Mouse (Mus musculus) right cerebral cortex, postnatal 10 days (tissue): ENCODE measurements at regions not wholly inside any gene's neighbourhood (a gene's known extent, or its start where the extent isn't known, plus 50 kb on each side); places are given as distances from the start of the nearest gene placed in this dataset.

Experiments
- DNase-seq, 2 experiments: peaks; one replicate each; pipeline ENCODE4 v3.0.0; 2021; ENCODE audit warnings: low spot score in 2 of 2

DNA sequence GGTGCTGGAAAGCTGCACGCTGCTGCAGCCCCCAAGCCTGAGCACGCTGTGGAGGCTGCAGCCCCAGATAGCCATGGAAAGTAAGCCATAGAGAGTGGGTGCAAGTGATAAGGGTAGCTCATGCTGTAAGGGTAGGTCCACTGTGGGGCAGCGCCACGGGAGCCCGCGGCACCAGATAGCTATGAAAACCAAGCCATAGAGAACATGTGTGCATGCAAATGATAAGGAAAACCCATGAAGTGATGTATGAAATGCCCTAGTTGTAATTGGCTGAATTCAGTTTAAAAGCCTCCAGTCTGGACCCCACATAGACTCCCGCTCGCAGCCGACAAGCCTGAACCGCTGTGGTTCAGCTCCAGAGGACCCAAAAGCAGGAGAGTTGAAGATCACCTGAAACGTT lies 58.8 kb upstream of the L3mbtl3 start:
- DNase-seq = no peak

- no peak for DNase-seq
Measured at GRCm38 (mm10) chr10:26440720-26441119, 64.9 kb upstream of the L3mbtl3 start.

GRCm38 (mm10) chr10:26484311-26484710 lies 108.5 kb upstream of the L3mbtl3 start:
- DNase-seq = no peak

- peak in 1 of 2 experiments; percentile 62 for DNase-seq
Measured at GRCm38 (mm10) chr10:26491351-26491750, 115.6 kb upstream of the L3mbtl3 start.

DNA sequence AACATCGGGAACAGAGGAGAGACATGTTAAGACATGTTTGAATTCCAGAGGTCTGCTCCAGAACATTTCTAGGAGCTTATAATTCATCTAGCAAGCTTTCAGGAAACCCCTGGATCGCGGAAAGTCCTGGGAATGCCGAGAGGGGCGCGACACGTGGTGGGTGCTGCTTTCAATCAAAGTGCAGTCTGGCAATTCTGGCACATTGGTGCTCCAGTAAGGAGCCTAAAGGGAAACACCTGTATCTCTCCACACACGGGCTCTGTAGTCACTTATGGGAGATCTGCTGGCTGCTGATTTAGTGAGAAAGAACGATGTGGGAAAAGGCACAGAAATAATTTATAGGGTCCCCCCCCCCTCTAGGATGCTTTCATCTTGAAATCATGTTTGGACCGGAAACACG lies 116.4 kb upstream of the L3mbtl3 start:
- DNase-seq = no peak

DNA sequence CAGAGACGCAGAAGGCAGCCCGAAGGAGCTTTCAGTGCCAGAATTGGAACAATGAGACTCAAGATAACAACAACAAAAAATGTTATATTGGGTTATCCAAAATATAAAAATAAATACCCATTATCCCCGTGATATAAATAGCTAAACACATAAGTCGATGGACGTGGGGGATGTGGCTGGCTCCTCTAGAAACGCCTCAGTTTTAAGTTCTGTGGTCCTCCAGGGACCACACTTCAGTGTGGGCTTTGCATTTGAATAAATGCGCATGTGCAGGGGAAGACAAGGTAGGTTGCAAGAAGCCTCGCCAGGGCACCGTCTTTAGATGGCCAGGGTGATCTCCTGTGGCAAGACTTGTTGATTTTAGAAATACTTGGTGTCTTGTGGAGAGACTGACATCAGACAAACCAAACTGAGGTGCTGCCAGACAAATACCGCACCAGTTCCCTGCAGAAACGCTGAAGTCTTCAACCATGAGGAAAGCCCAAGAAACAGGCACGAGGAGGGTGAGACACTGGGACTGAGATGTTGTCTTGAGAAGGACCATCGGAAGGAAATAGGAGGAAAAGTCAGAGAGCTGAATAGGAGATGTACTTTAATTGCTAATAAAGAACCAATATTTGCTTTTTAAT lies 117.2 kb upstream of the L3mbtl3 start:
- no peak for DNase-seq

DNA sequence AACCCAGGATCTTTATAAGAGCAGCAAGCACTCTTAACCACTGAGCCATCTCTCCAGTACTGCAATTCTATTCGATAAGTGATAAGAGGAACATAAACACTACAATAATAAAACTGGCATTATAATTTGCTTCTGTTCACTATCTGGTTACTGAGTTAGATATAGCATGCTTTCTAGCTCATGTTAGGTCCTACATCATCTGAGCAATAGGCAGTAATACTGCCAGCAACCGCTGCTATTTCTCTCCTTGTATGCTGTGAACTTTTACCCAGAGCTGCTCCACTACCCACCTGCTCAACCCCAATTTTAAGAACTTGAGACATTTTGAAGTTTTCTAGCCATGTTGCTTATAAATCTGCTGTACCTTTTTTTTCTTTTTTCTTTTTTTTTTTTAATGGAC lies 118.0 kb upstream of the L3mbtl3 start:
- no peak for DNase-seq

- peak; percentile 34 to 43 for DNase-seq
Measured at GRCm38 (mm10) chr10:26494380-26494781, 118.6 kb upstream of the L3mbtl3 start.

- peak in 1 of 2 experiments; percentile 22 for DNase-seq
Measured at GRCm38 (mm10) chr10:26500265-26500935, 124.6 kb upstream of the L3mbtl3 start.

DNA sequence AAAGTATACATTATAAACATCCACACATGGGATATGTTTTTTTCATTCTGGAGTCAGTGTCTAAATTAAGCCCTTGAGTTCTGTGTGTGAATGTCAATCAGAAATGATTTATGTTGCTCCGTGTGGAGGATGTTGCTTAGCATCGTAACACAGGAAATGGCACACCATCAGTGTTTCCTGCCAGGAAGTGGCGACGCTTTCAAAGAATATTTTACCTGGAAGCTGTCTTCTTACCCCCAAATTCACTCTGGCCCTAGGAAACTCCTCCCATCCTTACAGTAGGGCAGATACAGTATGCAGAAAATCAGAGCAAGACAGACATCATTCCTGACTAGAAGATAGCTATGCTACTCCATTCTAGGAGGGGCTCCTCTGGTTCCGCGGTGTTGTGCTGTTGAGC lies 145.1 kb upstream of the L3mbtl3 start:
- no peak for DNase-seq

- no peak for DNase-seq
Measured at GRCm38 (mm10) chr10:26525848-26526546, 150.2 kb upstream of the L3mbtl3 start.

DNA sequence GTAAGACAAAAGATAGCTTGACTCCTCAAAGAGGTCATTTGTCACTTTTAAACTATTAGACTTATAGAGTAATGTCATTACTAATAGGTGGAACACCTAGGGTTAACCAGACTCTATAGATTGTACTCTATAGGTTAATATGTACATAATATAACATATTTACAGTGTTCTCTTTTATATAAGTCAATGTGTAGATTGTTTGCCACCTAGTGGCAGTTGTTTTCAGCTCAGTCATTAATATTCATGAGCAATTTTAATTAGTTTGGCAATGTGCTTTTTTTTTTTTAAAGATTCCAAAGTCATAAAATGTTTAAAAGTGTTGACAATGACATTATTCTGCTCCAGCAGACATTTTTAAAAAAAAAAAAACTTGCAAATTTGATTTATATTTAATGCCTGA lies 164.4 kb upstream of the L3mbtl3 start:
- no peak for DNase-seq

DNA sequence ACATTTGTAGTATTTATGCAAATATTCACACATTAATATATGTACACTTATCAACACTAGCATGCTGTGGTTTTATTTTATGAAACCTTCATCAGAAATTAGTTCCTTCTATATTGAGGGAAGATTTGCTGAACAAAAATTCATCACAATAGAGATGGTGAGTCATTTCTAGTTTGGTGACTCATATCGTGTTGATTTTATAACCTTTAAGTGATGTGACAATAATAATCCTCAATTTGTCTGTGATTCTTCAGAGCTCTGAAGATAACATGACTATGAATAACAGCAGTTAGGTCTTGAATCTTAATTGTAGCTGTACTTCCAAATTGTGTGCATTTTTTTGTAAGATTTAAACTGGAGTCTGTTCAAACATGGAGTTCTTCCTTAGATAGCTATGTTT lies 168.3 kb upstream of the L3mbtl3 start:
- no peak for DNase-seq

GRCm38 (mm10) chr10:26544796-26545195 lies 169.0 kb upstream of the L3mbtl3 start:
- DNase-seq = no peak

DNA sequence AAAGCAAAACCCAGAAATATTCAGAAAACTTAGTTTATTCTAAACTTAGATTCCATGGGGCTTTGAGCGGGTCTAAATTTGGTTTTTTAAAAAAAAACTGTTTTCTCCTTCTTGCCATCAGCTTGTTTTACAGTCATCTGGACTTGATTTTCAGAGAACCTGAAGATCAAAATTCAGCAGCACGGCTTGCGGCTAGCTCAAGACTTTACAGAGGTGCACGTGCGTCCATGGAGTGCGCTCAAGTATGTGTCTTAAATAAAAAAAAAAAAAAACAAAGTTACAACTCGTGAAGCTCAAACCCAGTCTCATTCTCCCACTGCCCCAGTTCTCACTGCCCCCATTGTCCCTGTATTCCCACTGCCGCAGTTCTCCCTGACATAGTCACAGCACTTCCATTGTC lies 180.5 kb upstream of the L3mbtl3 start:
- no peak for DNase-seq

DNA sequence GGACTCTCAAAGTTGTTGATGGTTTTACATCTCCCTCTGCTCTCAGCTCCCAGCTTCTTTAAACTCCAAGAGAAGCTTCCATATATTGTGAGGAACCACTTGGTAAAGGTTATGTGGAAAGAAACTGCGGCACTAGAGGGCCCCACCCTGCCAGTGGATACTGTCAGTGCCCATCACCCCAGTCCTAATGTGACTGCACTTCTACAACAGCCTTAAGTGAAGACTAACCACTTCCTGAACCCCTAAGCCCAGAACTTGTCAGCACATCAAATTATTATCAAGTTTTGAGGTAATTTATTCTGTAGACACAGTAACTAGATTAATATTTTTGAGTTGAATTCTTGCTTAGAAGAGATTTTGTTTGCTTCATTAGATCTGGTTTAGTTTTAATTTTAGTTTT lies 182.3 kb upstream of the L3mbtl3 start:
- no peak for DNase-seq

- DNase-seq = no peak
Measured at GRCm38 (mm10) chr10:26559323-26559722, 183.6 kb upstream of the L3mbtl3 start.

- DNase-seq = no peak
Measured at GRCm38 (mm10) chr10:26560456-26560855, 184.7 kb upstream of the L3mbtl3 start.

DNA sequence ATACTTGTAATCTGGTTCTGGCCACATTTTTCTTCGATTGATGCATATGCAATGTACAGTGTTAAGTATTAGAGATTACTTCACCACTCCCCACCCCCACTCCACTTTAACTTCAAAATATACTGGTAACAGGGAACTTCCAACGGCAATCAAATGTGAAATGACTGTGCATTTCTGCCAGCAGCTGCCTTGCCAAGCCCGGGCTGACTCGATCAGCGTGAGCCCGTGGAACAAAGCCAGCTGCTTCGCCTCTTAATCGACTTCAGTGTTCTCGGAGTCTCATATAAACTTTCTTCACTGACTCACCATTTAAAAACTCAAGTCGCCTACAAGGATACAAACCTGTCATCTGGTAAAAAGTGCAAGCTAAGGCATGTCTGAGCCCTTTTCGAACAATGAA lies 188.7 kb upstream of the L3mbtl3 start:
- peak; percentile 73 to 74 for DNase-seq

- no peak for DNase-seq
Measured at GRCm38 (mm10) chr10:26567613-26568012, 185.6 kb upstream of the Arhgap18 start.

DNA sequence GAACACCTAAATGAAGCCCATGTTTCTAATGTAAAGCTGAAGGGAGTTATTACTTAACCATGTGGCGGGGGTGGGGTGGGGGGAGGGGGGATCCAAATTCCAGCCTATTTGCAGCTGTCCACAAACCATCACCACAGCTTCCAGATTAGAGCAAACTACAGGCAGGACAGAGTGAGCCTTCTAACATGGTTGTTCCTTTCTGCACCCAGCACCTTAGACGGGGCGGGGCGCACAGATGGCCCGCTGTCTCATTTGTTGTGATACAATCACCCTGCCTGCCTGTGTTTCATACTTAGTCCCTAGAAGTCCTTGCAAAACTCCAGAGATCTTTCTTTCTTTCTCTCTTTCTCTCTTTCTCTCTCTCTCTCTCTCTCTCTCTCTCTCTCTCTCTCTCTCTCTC lies 182.8 kb upstream of the Arhgap18 start:
- no peak for DNase-seq

- no peak for DNase-seq
Measured at GRCm38 (mm10) chr10:26571377-26571776, 181.8 kb upstream of the Arhgap18 start.

DNA sequence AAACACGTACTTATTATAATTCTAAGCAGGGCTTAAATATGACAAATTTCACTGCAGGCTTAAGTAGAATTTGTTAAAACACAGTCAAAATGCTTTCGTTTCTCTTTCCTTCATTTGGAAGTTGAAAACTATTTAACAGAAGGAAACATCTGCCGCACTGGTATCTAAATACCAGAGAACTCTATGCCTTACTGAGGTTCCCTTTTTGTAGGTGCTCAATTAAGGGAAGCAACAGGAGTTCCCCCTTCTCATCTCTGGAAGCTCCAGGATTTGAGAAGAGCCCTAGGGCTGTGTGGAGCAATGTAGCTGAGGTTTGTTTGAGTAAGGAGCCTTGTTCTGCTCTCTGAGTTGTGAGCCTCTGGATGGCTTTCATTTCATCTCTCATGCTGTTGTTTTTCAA lies 177.1 kb upstream of the Arhgap18 start:
- DNase-seq = no peak
